Mouse (Mus musculus) liver, adult 2 months (tissue): Measurements from ENCODE around the gene Fnip2. TPM values are rescaled to one million over a fixed set of nuclear protein-coding genes. Genes with fewer than 3 reads are reported as not detected.

ENCODE experiments used
- DNase-seq: peaks from one replicate; pipeline ENCODE4 v3.0.0-alpha.2; 2011; ENCODE audit warnings: low read depth, low spot score; ENCODE audit errors: extremely low read depth
- H3K27ac ChIP-seq: fragments of 200-500 bp; replicated peaks from 2 replicates; pipeline ENCODE4 v1.5.1; 2012; ENCODE audit warnings: low read depth, mild to moderate bottlenecking, control low read depth, inconsistent platforms, low read length; ENCODE audit not compliant: insufficient read depth
- H3K27me3 ChIP-seq: fragments of 200-500 bp; 2 replicates; pipeline ENCODE4 v1.6.1; 2012; ENCODE audit warnings: mild to moderate bottlenecking, moderate library complexity, low read length, inconsistent platforms; ENCODE audit not compliant: control insufficient read depth, insufficient read depth
- H3K36me3 ChIP-seq: fragments of 200-500 bp; 2 replicates; pipeline ENCODE4 v1.6.1; 2012; ENCODE audit warnings: low read length, inconsistent platforms; ENCODE audit not compliant: control insufficient read depth, insufficient read depth
- H3K4me1 ChIP-seq: fragments of 200-500 bp; 2 replicates; pipeline ENCODE4 v1.6.1; 2011; ENCODE audit warnings: low read length; ENCODE audit not compliant: control insufficient read depth, insufficient read depth
- H3K4me3 ChIP-seq: fragments of 200-500 bp; 2 replicates; pipeline ENCODE4 v1.5.1; 2011; ENCODE audit warnings: low read depth, mild to moderate bottlenecking, control low read depth, low read length, moderate library complexity; ENCODE audit not compliant: insufficient read depth
- H3K79me2 ChIP-seq: fragments of 200-500 bp; 2 replicates; pipeline ENCODE4 v1.6.1; 2012; ENCODE audit warnings: inconsistent platforms, mild to moderate bottlenecking, low read length, moderate library complexity; ENCODE audit not compliant: control insufficient read depth, insufficient read depth
- H3K9ac ChIP-seq: fragments of 200-500 bp; 2 replicates; pipeline ENCODE4 v1.6.1; 2012; ENCODE audit warnings: low read depth, mild to moderate bottlenecking, control low read depth, inconsistent platforms, low read length
- CTCF ChIP-seq: fragments of 200-500 bp; IDR thresholded peaks from 2 replicates; pipeline ENCODE4 v1.5.1; 2011; ENCODE audit warnings: low read depth, low read length, control low read depth
- POLR2A ChIP-seq: fragments of 200-500 bp; IDR thresholded peaks from 2 replicates; pipeline ENCODE4 v1.6.1; 2011; ENCODE audit warnings: low read length, control low read depth; ENCODE audit not compliant: insufficient read depth; ENCODE audit errors: extremely low read depth
- WGBS: fragments of 180-500 bp; shearing (Covaris S2); methylation state at CpG from one replicate; pipeline ENCODE4 v1.1.7; 2018; 5-methylcytosine and 5-hydroxymethylcytosine counted together
- polyA plus RNA-seq: library from polyadenylated mRNA; depleted of rRNA; stranded (reverse); fragments of >200 nt; gene quantifications from 2 replicates; pipeline ENCODE4 v1.2.3, GENCODE M21; 2012
- total RNA-seq: library from RNA; depleted of rRNA; stranded (reverse); fragments of >200 nt; gene quantifications from 2 replicates; pipeline ENCODE4 v1.2.3, GENCODE M21; 2014

The Fnip2 gene
- total and polyA plus RNA-seq, 2 experiments: 6.3 to 46.7 TPM

DNA sequence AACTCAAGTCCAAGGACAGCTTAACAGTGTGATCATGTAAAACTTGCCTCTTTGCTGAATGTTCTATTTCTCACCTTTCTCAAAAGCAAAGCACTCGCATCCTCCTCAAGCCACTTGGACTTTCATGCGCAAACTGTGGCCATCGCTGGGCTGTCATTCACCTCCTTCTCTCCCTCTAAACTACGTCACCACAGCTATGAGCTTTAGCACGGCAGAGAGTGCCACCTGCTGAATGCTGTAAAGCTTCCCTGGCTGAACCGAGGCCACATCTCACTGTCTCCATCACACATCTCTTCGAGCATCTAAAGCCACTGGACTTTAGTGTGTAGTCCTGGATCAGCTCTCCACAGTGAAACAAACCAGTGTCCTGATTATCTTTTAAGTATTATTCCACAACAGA is 72.4 kb downstream of the Fnip2 start:
- peaks cover 58% of the 10 kb centered on the region for H3K36me3 ChIP-seq

DNA sequence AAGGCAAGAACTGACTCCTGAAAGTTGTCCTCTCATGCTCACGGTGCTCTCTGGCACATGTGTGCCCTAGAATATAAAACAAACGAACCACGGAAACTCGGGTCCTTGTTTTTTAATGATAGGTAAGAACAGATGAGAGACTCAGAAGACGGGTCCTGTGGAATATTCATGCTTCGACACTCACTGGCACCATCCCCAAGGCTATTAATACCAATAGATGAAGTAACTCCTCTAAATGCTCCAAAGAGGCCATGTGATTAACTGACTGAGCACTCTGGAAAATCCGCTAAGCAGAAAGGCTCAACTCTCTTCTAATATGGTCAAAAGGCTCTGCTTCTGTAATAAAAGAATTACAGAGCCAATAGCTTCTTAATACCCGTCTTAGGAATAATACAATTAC is 73.6 kb downstream of the Fnip2 start:
- TF ChIP-seq CTCF (no peak), POLR2A (no peak)
- Histone ChIP-seq H3K4me1 (no peaks in the 10 kb centered on the region), H3K27ac (no peak overlapping the region), H3K9ac (no peak overlapping the region), H3K27me3 (no peaks in the 10 kb centered on the region), H3K79me2 (no peaks in the 10 kb centered on the region), H3K36me3 (peaks cover 55% of the 10 kb centered on the region), H3K4me3 (no peak overlapping the region)
- no peak for DNase-seq
- 92% methylated on average over 8 of the region's 8 CpGs for WGBS

More for the DNA sequence above, 72.4 kb downstream of the Fnip2 start:
- H3K27me3 ChIP-seq: no peaks in the 10 kb centered on the region
- no peaks in the 10 kb centered on the region for H3K4me1 ChIP-seq
- DNase-seq: no peak
- no peak overlapping the region for H3K4me3 ChIP-seq
- H3K27ac ChIP-seq: no peak overlapping the region
- no peak overlapping the region for H3K9ac ChIP-seq
- H3K79me2 ChIP-seq: no peaks in the 10 kb centered on the region
- TF ChIP-seq POLR2A: no peak
- no peak for TF ChIP-seq CTCF
- WGBS: 85% methylated on average over 7 of the region's 7 CpGs

DNA sequence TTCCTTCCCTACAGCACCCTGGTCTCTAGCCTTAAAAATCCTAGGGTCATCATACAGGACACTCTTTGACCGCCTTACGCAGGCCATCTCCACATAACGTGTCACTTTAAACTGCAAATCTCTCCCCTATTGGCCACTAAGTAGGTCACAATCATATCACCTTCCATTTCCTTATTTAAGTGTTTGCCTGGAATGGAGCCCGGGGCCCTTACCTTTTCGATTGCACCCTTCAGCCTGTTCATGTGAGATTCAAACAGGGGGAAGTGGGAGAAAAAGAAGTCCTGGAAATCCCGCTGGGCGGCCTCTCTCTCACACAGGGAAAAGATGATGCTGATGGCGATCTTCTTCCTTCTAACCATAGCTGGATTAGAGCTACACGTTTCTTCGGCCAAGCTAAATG is 74.5 kb downstream of the Fnip2 start:
- H3K4me3 ChIP-seq: no peak overlapping the region
- H3K79me2 ChIP-seq: no peaks in the 10 kb centered on the region
- WGBS: 93% methylated on average over 10 of the region's 10 CpGs
- no peak for DNase-seq
- peaks cover 58% of the 10 kb centered on the region for H3K36me3 ChIP-seq
- H3K9ac ChIP-seq: no peak overlapping the region
- TF ChIP-seq CTCF: no peak
- no peak for TF ChIP-seq POLR2A
- no peaks in the 10 kb centered on the region for H3K4me1 ChIP-seq
- H3K27ac ChIP-seq: no peak overlapping the region
- no peaks in the 10 kb centered on the region for H3K27me3 ChIP-seq

DNA sequence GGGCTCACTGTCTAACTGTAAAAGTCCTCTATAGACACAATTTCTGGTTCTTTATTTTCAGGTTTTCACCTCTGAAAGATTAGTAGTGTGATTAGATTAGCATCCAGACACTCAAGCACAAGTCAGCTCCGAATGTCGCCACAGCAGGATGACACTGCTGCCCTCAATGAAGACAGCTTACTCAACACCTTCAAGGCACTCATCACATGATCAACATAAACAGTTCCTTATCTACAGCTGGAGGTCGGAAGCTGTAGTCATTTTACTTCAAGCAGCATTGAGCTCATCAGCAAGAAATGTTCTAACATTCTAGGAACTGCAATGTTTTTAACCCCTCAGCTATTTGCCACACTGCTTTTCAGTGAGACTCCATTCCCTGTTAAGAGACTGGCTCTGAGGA is 76.0 kb downstream of the Fnip2 start:
- Histone ChIP-seq H3K79me2 (no peaks in the 10 kb centered on the region), H3K4me1 (no peaks in the 10 kb centered on the region), H3K9ac (no peak overlapping the region), H3K27me3 (no peaks in the 10 kb centered on the region), H3K4me3 (no peak overlapping the region), H3K27ac (no peak overlapping the region), H3K36me3 (peaks cover 57% of the 10 kb centered on the region)
- TF ChIP-seq CTCF: no peak
- TF ChIP-seq POLR2A: no peak
- WGBS: 68% methylated on average over 3 of the region's 3 CpGs
- DNase-seq: no peak

DNA sequence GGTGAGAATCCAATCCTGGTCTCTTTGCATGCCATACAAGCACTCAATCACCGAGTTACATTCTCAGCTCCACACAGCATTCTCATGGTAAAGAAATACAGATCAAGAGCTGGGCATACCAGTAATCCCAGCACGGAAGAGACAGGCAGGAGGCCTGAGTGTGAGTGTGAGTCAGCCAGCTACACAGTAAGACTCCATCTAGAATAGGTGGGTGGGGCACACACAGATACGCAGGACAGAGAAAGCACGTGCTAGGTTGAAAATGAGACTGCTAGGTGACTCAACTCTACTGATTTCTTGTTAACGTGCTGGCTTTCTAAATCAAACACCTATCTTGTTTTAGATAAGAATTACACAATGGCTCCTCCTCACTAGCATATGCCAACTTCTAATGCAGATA is 77.5 kb downstream of the Fnip2 start:
- H3K27ac ChIP-seq: no peak overlapping the region
- 87% methylated on average over 5 of the region's 5 CpGs for WGBS
- no peaks in the 10 kb centered on the region for H3K27me3 ChIP-seq
- no peak for DNase-seq
- TF ChIP-seq CTCF (no peak), POLR2A (no peak)
- H3K9ac ChIP-seq: no peak overlapping the region
- H3K4me3 ChIP-seq: no peak overlapping the region
- H3K36me3 ChIP-seq: peaks cover 63% of the 10 kb centered on the region
- H3K4me1 ChIP-seq: no peaks in the 10 kb centered on the region
- no peaks in the 10 kb centered on the region for H3K79me2 ChIP-seq

DNA sequence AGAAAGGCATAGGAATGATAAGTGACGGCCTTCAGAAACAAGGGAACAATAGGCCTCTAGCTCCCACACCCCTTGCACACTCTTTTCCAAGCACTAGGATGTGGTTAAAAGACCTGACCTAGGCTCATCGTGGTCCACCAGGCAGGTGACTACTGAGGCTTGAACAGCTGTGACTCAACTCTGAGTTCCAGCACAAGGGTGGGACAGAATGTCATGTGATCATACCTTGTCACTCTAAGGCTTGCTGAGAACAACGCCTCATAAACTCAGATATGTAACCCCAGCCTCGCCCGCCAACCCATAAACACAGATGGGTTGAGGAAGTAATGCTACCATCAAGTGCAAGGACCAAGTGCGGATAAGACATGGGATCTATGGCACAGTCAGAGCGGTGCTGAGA is 79.6 kb downstream of the Fnip2 start:
- 95% methylated on average over 7 of the region's 7 CpGs for WGBS
- no peaks in the 10 kb centered on the region for H3K4me1 ChIP-seq
- DNase-seq: no peak
- H3K4me3 ChIP-seq: no peak overlapping the region
- H3K79me2 ChIP-seq: no peaks in the 10 kb centered on the region
- H3K36me3 ChIP-seq: peaks cover 64% of the 10 kb centered on the region
- H3K9ac ChIP-seq: no peak overlapping the region
- no peak overlapping the region for H3K27ac ChIP-seq
- H3K27me3 ChIP-seq: no peaks in the 10 kb centered on the region
- no peak for TF ChIP-seq CTCF
- TF ChIP-seq POLR2A: no peak
